Mouse (Mus musculus) midbrain, embryonic 16.5 days (tissue): ENCODE measurements at regions not wholly inside any gene's neighbourhood (a gene's known extent, or its start where the extent isn't known, plus 50 kb on each side); places are given as distances from the start of the nearest gene placed in this dataset.
A peak's percentile ranks its signal among the peaks of the same experiment; 100 is the strongest.

Experiments
- ATAC-seq: fragments of 200-750 bp; cut with Nextera tagmentation; 2 replicates; pipeline ENCODE4 v1.8.0; 2017; ENCODE audit warnings: moderate TSS enrichment
- H3K27ac ChIP-seq: fragments of 300-500 bp; sonication (generic); 2 replicates; pipeline ENCODE4 v1.5.1; 2014; ENCODE audit warnings: mild to moderate bottlenecking, low read length, mixed read lengths
- H3K27me3 ChIP-seq: fragments of 300-500 bp; sonication (generic); 2 replicates; pipeline ENCODE4 v1.6.1; 2014; ENCODE audit warnings: low read depth, low read length, mixed read lengths; ENCODE audit not compliant: control insufficient read depth, insufficient read depth
- H3K36me3 ChIP-seq: fragments of 300-500 bp; sonication (generic); 2 replicates; pipeline ENCODE4 v1.6.1; 2014; ENCODE audit warnings: mild to moderate bottlenecking, low read length, moderate library complexity, mixed read lengths; ENCODE audit not compliant: control insufficient read depth, insufficient read depth
- H3K4me1 ChIP-seq: fragments of 300-500 bp; sonication (generic); 2 replicates; pipeline ENCODE4 v1.6.1; 2014; ENCODE audit warnings: mild to moderate bottlenecking, low read length, mixed read lengths; ENCODE audit not compliant: control insufficient read depth, insufficient read depth
- H3K4me2 ChIP-seq: fragments of 300-500 bp; sonication (generic); 2 replicates; pipeline ENCODE4 v1.6.1; 2014; ENCODE audit warnings: mild to moderate bottlenecking, low read length, mixed read lengths
- H3K4me3 ChIP-seq: fragments of 300-500 bp; sonication (generic); 2 replicates; pipeline ENCODE4 v1.5.1; 2014; ENCODE audit warnings: low read depth, mild to moderate bottlenecking, low read length, moderate library complexity, mixed read lengths
- H3K9ac ChIP-seq: fragments of 300-500 bp; sonication (generic); 2 replicates; pipeline ENCODE4 v1.6.1; 2014; ENCODE audit warnings: low read depth, low read length, mixed read lengths
- H3K9me3 ChIP-seq: fragments of 300-500 bp; sonication (generic); replicated peaks from 2 replicates; pipeline ENCODE4 v1.6.1; 2014; ENCODE audit warnings: mild to moderate bottlenecking, low read length, mixed read lengths; ENCODE audit not compliant: control insufficient read depth, poor library complexity, severe bottlenecking
- WGBS: fragments of 180-500 bp; shearing (Covaris S2); extraction: QIAGEN DNeasy Blood & Tissue Kit; methylation state at CpG from one replicate; pipeline ENCODE4 v1.1.7; 2014; 5-methylcytosine and 5-hydroxymethylcytosine counted together

- Histone ChIP-seq H3K9me3 (no peaks in the 10 kb centered on the region), H3K9ac (no peak overlapping the region), H3K27me3 (no peaks in the 10 kb centered on the region), H3K4me1 (peaks cover 11% of the 10 kb centered on the region; the same call in 1 of the 2 replicates), H3K36me3 (no peaks in the 10 kb centered on the region), H3K4me3 (no peak overlapping the region), H3K27ac (no peak overlapping the region), H3K4me2 (no peak overlapping the region)
- no peak for ATAC-seq
- WGBS = 25% methylated on average over 2 of the region's 2 CpGs
These were observed 141.3 kb downstream of the Hmg20a start for GRCm38 (mm10) chr9:56559618-56560144.

DNA sequence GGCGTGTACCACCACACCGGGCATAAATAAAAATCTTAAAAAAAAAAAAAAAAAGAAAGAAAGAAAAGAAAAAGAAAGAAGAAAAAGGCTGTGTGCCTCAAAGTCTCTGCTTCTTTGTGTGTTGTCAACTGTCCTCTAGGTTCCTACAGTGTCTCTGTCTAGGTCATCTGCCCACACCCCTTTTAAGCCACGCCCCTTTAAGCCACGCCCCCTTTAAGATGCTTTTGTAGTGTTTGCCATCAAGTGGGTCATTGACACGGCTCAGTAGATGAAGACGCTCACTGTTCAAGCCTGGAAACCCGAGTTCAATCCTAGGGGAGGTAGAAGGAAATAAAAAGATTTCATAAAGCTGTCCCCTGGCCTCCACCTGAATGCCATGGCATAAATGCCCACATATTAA lies 144.0 kb downstream of the Hmg20a start:
- Histone ChIP-seq H3K4me3 (no peak overlapping the region), H3K27me3 (no peaks in the 10 kb centered on the region), H3K9me3 (no peaks in the 10 kb centered on the region), H3K9ac (no peak overlapping the region), H3K36me3 (no peaks in the 10 kb centered on the region), H3K4me1 (peaks cover 12% of the 10 kb centered on the region; the same call in 1 of the 2 replicates), H3K4me2 (no peak overlapping the region), H3K27ac (no peak overlapping the region)
- 56% methylated on average over 7 of the region's 7 CpGs for WGBS
- no peak for ATAC-seq

DNA sequence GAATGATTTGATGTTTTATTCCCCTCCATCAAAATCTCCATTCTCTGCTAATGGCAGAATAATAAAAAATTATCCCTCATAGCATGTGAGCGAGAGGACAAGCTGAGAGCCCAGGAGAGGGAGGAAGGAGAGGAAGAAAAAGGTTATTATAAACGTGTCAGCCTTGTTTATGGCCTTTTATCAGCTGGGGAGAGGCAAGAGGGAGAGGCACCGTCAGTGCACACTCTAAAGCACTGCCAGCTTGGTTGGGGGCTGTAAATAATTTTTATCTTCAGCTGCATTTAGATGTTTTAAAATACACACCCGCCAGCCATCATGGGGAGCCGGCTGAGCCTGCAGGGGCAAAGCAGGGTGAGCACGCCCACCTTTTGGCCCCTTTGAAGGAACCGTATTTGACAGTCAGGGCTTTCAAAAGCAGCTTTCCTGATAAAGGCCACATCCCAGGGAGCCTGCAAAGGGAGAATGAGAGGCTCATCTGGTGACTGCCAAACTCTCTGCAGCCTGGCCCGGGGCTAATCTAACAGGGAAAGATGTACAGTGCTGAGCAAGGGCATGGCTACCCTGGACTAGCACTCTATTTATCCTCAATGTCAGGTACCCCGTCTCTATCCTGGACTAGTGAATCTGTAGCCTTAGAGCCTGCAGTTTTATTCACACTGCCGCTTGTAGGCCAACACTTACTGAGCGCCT lies 145.8 kb downstream of the Hmg20a start:
- H3K4me1 ChIP-seq = peaks cover 12% of the 10 kb centered on the region; the same call in 1 of the 2 replicates
- WGBS = 13% methylated on average over 11 of the region's 11 CpGs
- no peak overlapping the region for H3K9ac ChIP-seq
- ATAC-seq = peak; percentile 27; the same call in 1 of the 2 replicates
- H3K27me3 ChIP-seq = no peaks in the 10 kb centered on the region
- H3K9me3 ChIP-seq = no peaks in the 10 kb centered on the region
- H3K4me2 ChIP-seq = no peak overlapping the region
- no peak overlapping the region for H3K4me3 ChIP-seq
- H3K27ac ChIP-seq = peak overlapping the region; percentile 35
- no peaks in the 10 kb centered on the region for H3K36me3 ChIP-seq
